Mouse (Mus musculus) E14TG2a.4 (cell line): ENCODE data around the gene Exosc10.

Experiments
- CTCF ChIP-seq: conservative IDR thresholded peaks from 2 replicates; pipeline ENCODE4 v1.5.1; 2014; ENCODE audit warnings: low read length
- NANOG ChIP-seq: IDR thresholded peaks from 2 replicates; pipeline ENCODE4 v1.6.1; 2014; ENCODE audit warnings: borderline replicate concordance, low read length, mixed read lengths
- POU5F1 ChIP-seq: IDR thresholded peaks from 2 replicates; pipeline ENCODE4 v1.6.1; 2014; ENCODE audit warnings: low read length, borderline replicate concordance

DNA sequence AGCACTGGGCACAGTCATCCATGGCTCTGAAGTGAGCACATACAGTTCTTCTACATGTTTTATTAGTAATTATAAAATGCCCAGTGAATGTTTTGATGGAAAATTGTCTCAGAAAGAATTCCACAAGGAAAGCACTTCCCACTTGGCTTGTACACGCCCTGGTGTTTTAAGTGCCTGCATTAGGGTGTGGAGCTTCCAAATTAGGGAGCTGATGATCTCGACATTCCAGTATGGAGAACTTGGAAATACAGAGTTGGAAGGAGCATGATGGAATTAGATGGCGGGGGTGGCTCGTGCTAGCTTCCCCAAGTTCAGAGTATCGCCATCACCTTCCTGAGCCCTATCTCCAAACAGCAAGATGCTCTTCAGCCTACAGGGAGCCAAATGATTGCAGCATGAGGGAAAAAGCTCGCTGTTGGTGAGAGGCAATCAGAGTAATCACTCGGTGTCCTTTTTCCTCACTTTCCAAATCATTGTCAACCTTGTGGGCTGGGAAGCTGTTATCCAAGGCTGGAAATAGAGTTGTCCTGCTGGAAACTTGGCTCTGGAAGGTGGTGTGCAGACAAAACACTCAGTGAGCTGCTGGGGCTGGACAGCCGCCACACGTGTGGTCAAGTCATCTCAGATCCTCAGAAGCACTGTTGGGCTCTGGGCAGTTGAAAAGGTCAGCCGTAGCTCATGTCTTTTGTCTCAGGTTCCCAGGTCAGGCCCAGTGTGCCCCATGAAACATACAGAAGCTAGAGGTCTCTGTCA is 30.9 kb upstream of the Exosc10 start:
- TF ChIP-seq NANOG: no peak
- TF ChIP-seq CTCF: no peak
- no peak for TF ChIP-seq POU5F1
